Mouse (Mus musculus): Measurements from ENCODE around the gene Trib2. TPM values are rescaled to one million over a fixed set of nuclear protein-coding genes. Genes with fewer than 3 reads are reported as not detected.

The Trib2 gene
- polyA plus RNA-seq, 1 experiment from 2014 or later, result 20.8 TPM

- Histone ChIP-seq H3K4me1 (ENCODE audit: insufficient read depth) (no peaks in the 10 kb centered on the region), H3K27me3 (ENCODE audit: insufficient read depth, low read length) (no peaks in the 10 kb centered on the region), H3K9ac (no peak overlapping the region), H3K27ac (ENCODE audit: low read depth) (no peak overlapping the region), H3K36me3 (ENCODE audit: insufficient read depth) (no peaks in the 10 kb centered on the region), H3K4me3 (ENCODE audit: low read depth, low read length) (no peak overlapping the region), H3K4me2 (no peak overlapping the region), H3K9me3 (ENCODE audit: low read depth, low read length) (no peaks in the 10 kb centered on the region)
- DNase-seq (peak; percentile 6), ATAC-seq (ENCODE audit: insufficient read depth) (no peak)
- WGBS, result 45% methylated on average over 2 of the region's 2 CpGs
- no peak for TF ChIP-seq CTCF (IDR thresholded peaks at IDR 0.05; ENCODE audit: low read depth)
These were observed 61.6 kb downstream of the Trib2 start for GRCm38 (mm10) chr12:15755030-15755690.

DNA sequence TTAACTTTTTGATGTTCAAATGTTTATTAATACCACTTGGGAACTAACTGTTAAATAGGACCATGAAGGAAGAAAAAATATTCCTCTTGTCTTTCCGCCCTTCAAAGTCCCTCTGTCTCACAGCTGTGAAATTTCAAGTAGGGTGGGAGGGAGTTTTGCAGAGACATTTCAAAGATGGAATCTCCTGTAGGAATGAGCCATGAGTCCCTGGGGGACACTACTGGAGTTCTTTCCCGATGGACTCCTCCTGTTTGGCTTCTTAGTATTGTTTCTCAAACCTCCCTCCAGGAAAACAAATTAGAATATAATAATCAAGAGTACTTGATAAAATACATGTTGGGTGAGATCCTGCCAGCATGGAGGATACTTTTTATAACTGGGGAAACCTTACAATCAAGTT, 62.1 kb downstream of the Trib2 start:
- Histone ChIP-seq H3K36me3 (ENCODE audit: insufficient read depth) (no peaks in the 10 kb centered on the region), H3K4me1 (ENCODE audit: insufficient read depth) (no peaks in the 10 kb centered on the region), H3K4me2 (no peak overlapping the region), H3K9ac (no peak overlapping the region), H3K27me3 (ENCODE audit: insufficient read depth, low read length) (no peaks in the 10 kb centered on the region), H3K4me3 (ENCODE audit: low read depth, low read length) (no peak overlapping the region), H3K9me3 (ENCODE audit: low read depth, low read length) (no peaks in the 10 kb centered on the region), H3K27ac (ENCODE audit: low read depth) (no peak overlapping the region)
- DNase-seq (peak; percentile 41), ATAC-seq (ENCODE audit: insufficient read depth) (no peak)
- 42% methylated on average over 2 of the region's 2 CpGs for WGBS
- TF ChIP-seq CTCF (IDR thresholded peaks at IDR 0.05; ENCODE audit: low read depth), result no peak

- Histone ChIP-seq H3K27me3 (ENCODE audit: insufficient read depth, low read length) (no peaks in the 10 kb centered on the region), H3K4me2 (no peak overlapping the region), H3K27ac (ENCODE audit: low read depth) (no peak overlapping the region), H3K4me3 (ENCODE audit: low read depth, low read length) (no peak overlapping the region), H3K9ac (no peak overlapping the region), H3K9me3 (ENCODE audit: low read depth, low read length) (no peaks in the 10 kb centered on the region), H3K4me1 (ENCODE audit: insufficient read depth) (0 out of 2 replicates have a peak, but pooled peaks cover 4% of the 10 kb centered on the region), H3K36me3 (ENCODE audit: insufficient read depth) (no peaks in the 10 kb centered on the region)
- TF ChIP-seq CTCF (IDR thresholded peaks at IDR 0.05; ENCODE audit: low read depth), result no peak
- WGBS, result 26% methylated on average over 4 of the region's 4 CpGs
- DNase-seq (no peak), ATAC-seq (ENCODE audit: insufficient read depth) (no peak)
These were observed 67.0 kb downstream of the Trib2 start for GRCm38 (mm10) chr12:15749646-15750195.

DNA sequence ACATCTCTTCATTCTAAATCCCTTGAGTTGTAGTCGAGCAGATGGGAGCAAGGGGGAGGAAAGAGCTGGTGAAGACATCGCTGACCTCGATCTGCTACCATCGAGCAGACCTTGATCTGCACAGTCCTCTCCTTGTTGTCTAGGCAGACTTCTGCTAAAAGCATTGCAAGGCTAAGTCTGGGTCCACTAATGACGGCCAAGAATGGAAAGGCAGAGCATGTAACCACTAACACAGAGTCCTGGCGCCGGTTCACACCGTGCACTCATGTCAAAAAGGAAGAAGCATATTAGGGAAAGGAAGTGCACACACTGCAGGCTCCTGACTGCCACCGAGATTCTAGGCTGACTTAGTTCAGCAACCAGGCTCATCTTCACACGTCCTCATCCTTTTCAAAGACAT, 71.0 kb downstream of the Trib2 start:
- Histone ChIP-seq H3K9ac (no peak overlapping the region), H3K4me3 (ENCODE audit: low read depth, low read length) (no peak overlapping the region), H3K4me2 (no peak overlapping the region), H3K27ac (ENCODE audit: low read depth) (no peak overlapping the region), H3K4me1 (ENCODE audit: insufficient read depth) (0 out of 2 replicates have a peak, but pooled peaks cover 4% of the 10 kb centered on the region), H3K27me3 (ENCODE audit: insufficient read depth, low read length) (no peaks in the 10 kb centered on the region), H3K36me3 (ENCODE audit: insufficient read depth) (no peaks in the 10 kb centered on the region), H3K9me3 (ENCODE audit: low read depth, low read length) (no peaks in the 10 kb centered on the region)
- WGBS, result 54% methylated on average over 10 of the region's 10 CpGs
- no peak for TF ChIP-seq CTCF (IDR thresholded peaks at IDR 0.05; ENCODE audit: low read depth)
- ATAC-seq (ENCODE audit: insufficient read depth), result no peak; the same call in 1 of the 2 replicates
- peak; percentile 32 for DNase-seq

Small RNAs within 50 kb of the gene (microRNA-seq; reads per million reads assigned to microRNA genes)
- gene Mir6387 (ENCODE audit: borderline number of aligned reads), result not detected

All from lung, embryonic 14.5 days (tissue).